Mouse (Mus musculus) hindbrain, embryonic 14.5 days (tissue): ENCODE results near the gene Sdc4. TPM values are rescaled to one million over a fixed set of nuclear protein-coding genes. Genes with fewer than 3 reads are reported as not detected.

Experiments used
- ATAC-seq: fragments of 200-750 bp; cut with Nextera tagmentation; 2 replicates; pipeline ENCODE4 v1.8.0; 2017; ENCODE audit warnings: moderate number of reproducible peaks, mild to moderate bottlenecking, moderate TSS enrichment, moderate library complexity; ENCODE audit not compliant: low FRiP score
- DNase-seq: peaks from one replicate; pipeline ENCODE4 v3.0.0-alpha.2; 2015; ENCODE audit warnings: low spot score
- H3K27ac ChIP-seq: fragments of 300-500 bp; sonication (generic); 2 replicates; pipeline ENCODE4 v1.5.1; 2014; ENCODE audit warnings: mild to moderate bottlenecking, moderate library complexity
- H3K27me3 ChIP-seq: fragments of 300-500 bp; sonication (generic); 2 replicates; pipeline ENCODE4 v1.6.1; 2014; ENCODE audit warnings: mild to moderate bottlenecking, low read length, mixed read lengths; ENCODE audit not compliant: control insufficient read depth, insufficient read depth
- H3K36me3 ChIP-seq: fragments of 300-500 bp; sonication (generic); replicated peaks from 2 replicates; pipeline ENCODE4 v1.6.1; 2014; ENCODE audit not compliant: control insufficient read depth, insufficient read depth
- H3K4me1 ChIP-seq: fragments of 300-500 bp; sonication (generic); replicated peaks from 2 replicates; pipeline ENCODE4 v1.6.1; 2014; ENCODE audit warnings: antibody characterized with exemption, low read length, mixed read lengths; ENCODE audit not compliant: control insufficient read depth, insufficient read depth
- H3K4me2 ChIP-seq: fragments of 300-500 bp; sonication (generic); replicated peaks from 2 replicates; pipeline ENCODE4 v1.6.1; 2014; ENCODE audit warnings: mild to moderate bottlenecking, moderate library complexity
- H3K4me3 ChIP-seq: fragments of 300-500 bp; sonication (generic); replicated peaks from 2 replicates; pipeline ENCODE4 v1.5.1; 2014; ENCODE audit warnings: mild to moderate bottlenecking, low read length
- H3K9ac ChIP-seq: fragments of 300-500 bp; sonication (generic); 2 replicates; pipeline ENCODE4 v1.6.1; 2014
- H3K9me3 ChIP-seq: fragments of 300-500 bp; sonication (generic); 2 replicates; pipeline ENCODE4 v1.6.1; 2016; ENCODE audit warnings: low read length; ENCODE audit not compliant: control insufficient read depth
- WGBS: fragments of 180-500 bp; shearing (Covaris S2); extraction: QIAGEN DNeasy Blood & Tissue Kit; methylation state at CpG from one replicate; pipeline ENCODE4 v1.1.7; 2014; 5-methylcytosine and 5-hydroxymethylcytosine counted together
- polyA plus RNA-seq: library from polyadenylated mRNA; unstranded; fragments of >200 nt; fragmentation: Nextera tagmentation; extraction: Ambion mirVana; gene quantifications from 2 replicates; pipeline ENCODE4 v1.2.1, GENCODE M21; 2014

Sdc4 gene
- polyA plus RNA-seq, 1 experiment from 2014 or later, result 9.3 TPM

DNA sequence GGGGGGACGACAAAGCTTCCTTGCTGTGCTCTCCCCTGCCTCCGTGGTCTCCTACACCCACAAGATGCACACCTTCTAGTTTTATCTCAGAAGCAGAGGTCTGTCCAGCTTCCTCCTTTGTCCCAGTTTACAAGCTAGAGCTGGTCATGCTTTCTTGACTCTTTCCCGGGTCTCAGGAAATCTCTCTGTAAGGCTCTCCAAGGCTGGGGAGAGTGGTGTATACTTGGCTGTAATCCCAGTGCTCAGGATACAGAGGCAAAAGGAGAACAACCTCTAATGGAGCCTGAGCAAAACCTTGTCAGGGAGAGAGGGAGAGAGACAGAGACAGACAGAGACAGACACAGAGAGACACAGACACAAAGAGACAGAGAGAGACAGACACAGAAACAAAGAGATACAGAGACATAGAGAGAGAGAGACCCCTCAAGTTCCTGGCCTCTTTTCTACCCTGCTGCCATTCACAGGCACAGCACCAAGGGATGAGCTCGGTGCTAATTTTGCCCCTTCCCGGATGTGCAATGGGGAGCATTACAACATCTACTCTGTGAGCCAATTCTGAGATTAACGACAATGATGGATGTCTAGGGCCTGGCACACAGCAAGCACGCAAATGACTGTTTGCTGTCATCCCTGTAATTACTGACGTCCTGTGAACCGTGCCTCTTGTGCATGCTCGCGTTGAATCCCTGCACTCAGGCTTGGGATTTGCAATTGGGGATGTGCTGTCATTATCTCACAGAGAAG is 59.9 kb downstream of the Sdc4 start:
- peaks cover 19% of the 10 kb centered on the region; the same call in 1 of the 2 replicates for H3K27me3 ChIP-seq
- no peak overlapping the region for H3K9ac ChIP-seq
- ATAC-seq, result no peak
- DNase-seq, result no peak
- WGBS, result 44% methylated on average over 11 of the region's 11 CpGs
- H3K4me1 ChIP-seq, result peaks cover 8% of the 10 kb centered on the region
- no peak overlapping the region for H3K4me2 ChIP-seq
- no peak overlapping the region for H3K4me3 ChIP-seq
- no peaks in the 10 kb centered on the region for H3K36me3 ChIP-seq
- H3K9me3 ChIP-seq, result no peaks in the 10 kb centered on the region
- H3K27ac ChIP-seq, result no peak overlapping the region

DNA sequence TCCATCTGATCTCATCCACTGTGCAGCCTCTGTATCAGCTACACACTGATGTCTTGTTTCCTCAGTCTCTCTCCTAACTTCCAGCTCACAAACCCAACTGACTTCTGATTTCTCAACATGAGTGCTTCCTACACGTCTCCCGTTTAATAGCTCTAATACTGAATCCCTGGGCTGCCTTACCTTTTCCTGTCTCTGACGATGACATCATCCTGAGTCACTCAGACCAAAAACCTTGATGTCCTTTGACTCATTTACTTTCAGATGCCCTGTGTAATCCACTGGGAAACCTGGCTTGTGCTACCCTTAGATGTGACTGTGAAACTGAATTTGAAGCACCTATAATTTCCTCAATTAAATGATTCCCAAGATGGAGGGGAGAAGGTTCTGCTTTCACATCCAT is 60.7 kb downstream of the Sdc4 start:
- no peak for ATAC-seq
- Histone ChIP-seq H3K9me3 (no peaks in the 10 kb centered on the region), H3K4me1 (peaks cover 8% of the 10 kb centered on the region), H3K36me3 (no peaks in the 10 kb centered on the region), H3K4me2 (no peak overlapping the region), H3K27ac (no peak overlapping the region), H3K4me3 (no peak overlapping the region), H3K9ac (no peak overlapping the region), H3K27me3 (peaks cover 11% of the 10 kb centered on the region; the same call in 1 of the 2 replicates)
- 91% methylated on average over 3 of the region's 3 CpGs for WGBS
- no peak for DNase-seq

DNA sequence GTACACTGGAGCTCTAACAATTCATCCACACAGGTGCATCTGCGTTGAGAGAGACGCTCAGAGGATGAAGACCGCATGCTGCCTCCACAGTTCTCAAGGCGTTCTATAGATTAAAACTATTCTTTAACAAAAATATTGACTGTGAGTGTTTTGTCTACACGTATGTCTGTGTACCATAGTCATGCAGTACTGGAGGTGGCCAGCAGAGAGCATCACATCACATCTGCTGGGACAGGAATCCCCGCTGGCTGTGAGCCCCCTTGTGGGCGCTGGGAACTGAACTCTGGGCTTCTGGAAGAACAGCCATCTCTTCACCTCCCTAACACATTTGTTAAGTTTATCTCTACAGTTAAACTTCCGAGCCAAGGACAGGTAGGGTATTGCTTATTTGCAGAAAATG is 62.0 kb downstream of the Sdc4 start:
- ATAC-seq (no peak), DNase-seq (no peak)
- no peaks in the 10 kb centered on the region for H3K36me3 ChIP-seq
- no peak overlapping the region for H3K4me3 ChIP-seq
- 0 out of 2 replicates have a peak, but pooled peaks cover 5% of the 10 kb centered on the region for H3K27me3 ChIP-seq
- no peak overlapping the region for H3K4me2 ChIP-seq
- H3K4me1 ChIP-seq, result peaks cover 8% of the 10 kb centered on the region
- WGBS, result 78% methylated on average over 8 of the region's 8 CpGs
- no peak overlapping the region for H3K9ac ChIP-seq
- no peak overlapping the region for H3K27ac ChIP-seq
- H3K9me3 ChIP-seq, result no peaks in the 10 kb centered on the region

DNA sequence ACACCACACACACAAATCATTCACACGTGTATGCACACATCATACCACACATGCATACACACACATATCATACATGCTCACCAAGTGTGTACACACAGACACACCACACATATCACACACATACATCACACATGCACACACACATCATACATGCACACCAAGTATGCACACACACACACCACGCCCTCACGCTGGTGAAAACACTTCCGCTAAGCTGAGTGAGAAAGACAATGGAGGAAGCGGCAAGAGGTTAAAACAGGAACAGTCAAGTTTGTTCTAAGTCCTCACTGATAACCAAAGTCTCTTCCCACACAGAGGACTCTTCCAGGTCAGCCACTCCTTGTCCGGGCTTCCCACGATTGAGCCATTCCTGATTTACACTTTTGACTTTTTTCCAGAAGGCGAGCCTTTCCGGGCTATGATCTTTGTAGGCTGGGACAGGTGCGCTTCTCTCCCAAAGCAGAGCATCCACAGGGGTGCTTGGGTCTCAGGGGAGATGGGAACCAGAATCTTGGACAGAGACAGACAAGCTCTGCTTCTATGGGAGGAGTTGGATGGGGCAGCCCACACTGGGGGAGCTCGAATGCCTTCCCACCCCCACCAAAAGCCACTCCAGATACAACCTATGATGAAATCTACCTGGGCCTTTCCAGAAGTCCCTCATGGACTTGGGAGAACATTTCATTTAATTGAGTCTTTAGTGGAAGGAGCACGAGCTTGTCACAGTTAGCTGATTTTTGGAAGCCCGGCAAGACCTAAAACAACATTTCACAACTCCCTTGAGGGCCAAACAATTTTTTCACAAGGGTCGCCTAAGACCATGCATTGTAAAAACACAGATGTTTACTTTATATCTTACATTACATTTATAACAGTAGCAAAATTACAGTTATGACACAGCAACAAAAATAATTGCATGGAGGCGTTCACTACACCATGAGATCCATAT is 65.9 kb downstream of the Sdc4 start:
- DNase-seq, result no peak
- no peak for ATAC-seq
- H3K27me3 ChIP-seq, result no peaks in the 10 kb centered on the region
- H3K27ac ChIP-seq, result no peak overlapping the region
- no peaks in the 10 kb centered on the region for H3K36me3 ChIP-seq
- WGBS, result 93% methylated on average over 15 of the region's 15 CpGs
- no peak overlapping the region for H3K4me2 ChIP-seq
- no peak overlapping the region for H3K9ac ChIP-seq
- no peak overlapping the region for H3K4me3 ChIP-seq
- H3K9me3 ChIP-seq, result no peaks in the 10 kb centered on the region
- H3K4me1 ChIP-seq, result no peaks in the 10 kb centered on the region

Other genes starting within 250 kb of the Sdc4 start
- not detected in 2 replicates for gene Wfdc15a, start 243.8 kb downstream of the Sdc4 start, polyA plus RNA-seq
- not detected in 2 replicates for gene Wfdc15b, start 222.2 kb downstream of the Sdc4 start, polyA plus RNA-seq
- gene Svs2, start 205.4 kb downstream of the Sdc4 start, polyA plus RNA-seq, result not detected in 2 replicates
- gene Svs3b, start 187.2 kb downstream of the Sdc4 start, polyA plus RNA-seq, result not detected in 2 replicates
- not detected in 2 replicates for gene Svs4, start 165.4 kb downstream of the Sdc4 start, polyA plus RNA-seq
- gene Svs3a, start 154.6 kb downstream of the Sdc4 start, polyA plus RNA-seq, result not detected in 2 replicates
- gene Svs6, start 127.1 kb downstream of the Sdc4 start, polyA plus RNA-seq, result not detected in 2 replicates
- gene Svs5, start 111.1 kb downstream of the Sdc4 start, polyA plus RNA-seq, result not detected in 2 replicates
- gene Slpi, start 54.8 kb downstream of the Sdc4 start, polyA plus RNA-seq, result 0.33 and 0.62 TPM in 2 replicates
- gene Rbpjl, start 40.7 kb downstream of the Sdc4 start, polyA plus RNA-seq, result 0.04 and 0.15 TPM in 2 replicates
- gene Matn4, start 38.7 kb downstream of the Sdc4 start, polyA plus RNA-seq, result 0.44 and 0.75 TPM in 2 replicates
- 87.1 and 92.6 TPM in 2 replicates for gene Sys1, start 13.1 kb upstream of the Sdc4 start, polyA plus RNA-seq
- 8.6 and 10.0 TPM in 2 replicates for gene Gm20458, start 17.1 kb upstream of the Sdc4 start, polyA plus RNA-seq
- 0.28 TPM in 1 of 2 replicates, not detected in the other for gene Trp53tg5, start 29.8 kb upstream of the Sdc4 start, polyA plus RNA-seq
- 13.8 and 14.4 TPM in 2 replicates for gene Dbndd2, start 42.2 kb upstream of the Sdc4 start, polyA plus RNA-seq
- gene Pigt, start 53.6 kb upstream of the Sdc4 start, polyA plus RNA-seq, result 109 and 110 TPM in 2 replicates
- gene Wfdc2, start 118.5 kb upstream of the Sdc4 start, polyA plus RNA-seq, result 2.4 and 4.0 TPM in 2 replicates
- not detected in 2 replicates for gene Spint3, start 129.6 kb upstream of the Sdc4 start, polyA plus RNA-seq
- gene Wfdc6a, start 141.6 kb upstream of the Sdc4 start, polyA plus RNA-seq, result 0.25 TPM in 1 of 2 replicates, not detected in the other
- gene Eppin, start 149.7 kb upstream of the Sdc4 start, polyA plus RNA-seq, result not detected in 2 replicates
- not detected in 2 replicates for gene Wfdc6b, start 169.6 kb upstream of the Sdc4 start, polyA plus RNA-seq
- not detected in 2 replicates for gene Wfdc8, start 169.7 kb upstream of the Sdc4 start, polyA plus RNA-seq
- gene Wfdc16, start 194.9 kb upstream of the Sdc4 start, polyA plus RNA-seq, result not detected in 2 replicates
- not detected in 2 replicates for gene Wfdc10, start 212.2 kb upstream of the Sdc4 start, polyA plus RNA-seq
- not detected in 2 replicates for gene Wfdc9, start 212.7 kb upstream of the Sdc4 start, polyA plus RNA-seq
- gene Wfdc11, start 230.2 kb upstream of the Sdc4 start, polyA plus RNA-seq, result not detected in 2 replicates
- gene Wfdc13, start 241.2 kb upstream of the Sdc4 start, polyA plus RNA-seq, result 0.26 TPM in 1 of 2 replicates, not detected in the other